Mouse (Mus musculus) MEL (cell line): ENCODE data around the gene Tln2. TPM values are rescaled to one million over a fixed set of nuclear protein-coding genes. Genes with fewer than 3 reads are reported as not detected.
"Not testable (repeated sequence)": the region's sequence is repeated elsewhere in the genome, so short reads cannot be mapped to it uniquely, and the experiment has no call there.

Experiments used
- DNase-seq: peaks from one replicate; pipeline ENCODE4 v3.0.0; 2011; ENCODE audit warnings: low read depth, low spot score
- H3K27ac ChIP-seq: 2 replicates; pipeline ENCODE4 v1.5.1; 2012; ENCODE audit warnings: low read depth, mild to moderate bottlenecking, control low read depth, low read length, moderate library complexity; ENCODE audit not compliant: control insufficient read depth
- H3K27me3 ChIP-seq, 2 experiments: fragments of 150-350 bp in 1 of 2; sonication (generic) in 1 of 2; 2 replicates each; pipeline ENCODE4 v1.6.1; 2012; ENCODE audit warnings: low read length in 2 of 2, mild to moderate bottlenecking in 2 of 2, improper control_type of control experiment in 1 of 2, moderate library complexity in 1 of 2; ENCODE audit not compliant: insufficient read depth in 2 of 2, control insufficient read depth in 1 of 2
- H3K36me3 ChIP-seq, 2 experiments: 2 replicates each; pipeline ENCODE4 v1.6.1; 2012 to 2014; ENCODE audit warnings: low read length in 2 of 2, improper control_type of control experiment in 1 of 2, inconsistent platforms in 1 of 2, mild to moderate bottlenecking in 1 of 2; ENCODE audit not compliant: insufficient read depth in 2 of 2, control insufficient read depth in 1 of 2
- H3K4me1 ChIP-seq, 2 experiments: fragments of 150-350 bp in 1 of 2; sonication (generic) in 1 of 2; 2 replicates each; pipeline ENCODE4 v1.6.1; 2012; ENCODE audit warnings: low read length in 2 of 2, improper control_type of control experiment in 1 of 2, mild to moderate bottlenecking in 1 of 2; ENCODE audit not compliant: insufficient read depth in 2 of 2, control insufficient read depth in 1 of 2
- H3K4me3 ChIP-seq, 2 experiments: fragments of 150-350 bp in 1 of 2; sonication (generic) in 1 of 2; 2 replicates each; pipeline ENCODE4 v1.5.1; 2012; ENCODE audit warnings: low read depth in 2 of 2, low read length in 2 of 2, mild to moderate bottlenecking in 2 of 2, moderate library complexity in 2 of 2, control low read depth in 1 of 2, improper control_type of control experiment in 1 of 2; ENCODE audit not compliant: control insufficient read depth in 1 of 2, insufficient read depth in 1 of 2
- H3K79me2 ChIP-seq: 2 replicates; pipeline ENCODE4 v1.6.1; 2012; ENCODE audit warnings: mild to moderate bottlenecking, low read length, moderate library complexity; ENCODE audit not compliant: control insufficient read depth, poor library complexity, insufficient read depth
- H3K9ac ChIP-seq: 2 replicates; pipeline ENCODE4 v1.6.1; 2012; ENCODE audit warnings: low read depth, mild to moderate bottlenecking, control low read depth, low read length, moderate library complexity; ENCODE audit not compliant: control insufficient read depth, poor library complexity, severe bottlenecking
- H3K9me3 ChIP-seq: fragments of 150-350 bp; sonication (generic); replicated peaks from 2 replicates; pipeline ENCODE4 v1.6.1; 2012; ENCODE audit warnings: mild to moderate bottlenecking, low read length, improper control_type of control experiment, moderate library complexity; ENCODE audit not compliant: insufficient read depth
- CHD1 ChIP-seq: IDR thresholded peaks from 2 replicates; pipeline ENCODE4 v1.6.1; 2012; ENCODE audit warnings: low read depth, mild to moderate bottlenecking, inconsistent platforms, low read length, improper control_type of control experiment
- E2F4 ChIP-seq: IDR thresholded peaks from 2 replicates; pipeline ENCODE4 v1.6.1; 2011; ENCODE audit warnings: low read depth, low read length, improper control_type of control experiment, borderline replicate concordance
- ELF1 ChIP-seq: IDR thresholded peaks from 2 replicates; pipeline ENCODE4 v1.6.1; 2014; ENCODE audit warnings: low read depth, mild to moderate bottlenecking, inconsistent platforms, low read length, improper control_type of control experiment, moderate library complexity
- ETS1 ChIP-seq: IDR thresholded peaks from 2 replicates; pipeline ENCODE4 v1.6.1; 2012; ENCODE audit warnings: low read depth, mild to moderate bottlenecking, inconsistent platforms, low read length, improper control_type of control experiment, moderate library complexity
- GABPA ChIP-seq: IDR thresholded peaks from 2 replicates; pipeline ENCODE4 v1.6.1; 2012; ENCODE audit warnings: low read depth, mild to moderate bottlenecking, inconsistent platforms, low read length, improper control_type of control experiment, moderate library complexity
- HCFC1 ChIP-seq: IDR thresholded peaks from 2 replicates; pipeline ENCODE4 v1.6.1; 2012; ENCODE audit warnings: low read depth, mild to moderate bottlenecking, inconsistent platforms, low read length, improper control_type of control experiment, moderate library complexity
- MEF2A ChIP-seq: IDR thresholded peaks from 2 replicates; pipeline ENCODE4 v1.6.1; 2014; ENCODE audit warnings: low read depth, mild to moderate bottlenecking, inconsistent platforms, low read length, improper control_type of control experiment; ENCODE audit not compliant: poor library complexity, insufficient replicate concordance, severe bottlenecking; ENCODE audit errors: extremely low read depth
- MXI1 ChIP-seq: IDR thresholded peaks from 2 replicates; pipeline ENCODE4 v1.6.1; 2011; ENCODE audit warnings: mild to moderate bottlenecking, low read depth, low read length, improper control_type of control experiment
- MYB ChIP-seq: IDR thresholded peaks from 2 replicates; pipeline ENCODE4 v1.6.1; 2011; ENCODE audit warnings: mild to moderate bottlenecking, low read depth, low read length, improper control_type of control experiment
- MYC ChIP-seq: IDR thresholded peaks from 2 replicates; pipeline ENCODE4 v1.6.1; 2011; ENCODE audit warnings: low read depth, mild to moderate bottlenecking, low read length, improper control_type of control experiment, moderate library complexity
- NRF1 ChIP-seq: IDR thresholded peaks from 2 replicates; pipeline ENCODE4 v1.6.1; 2014; ENCODE audit warnings: low read depth, mild to moderate bottlenecking, inconsistent platforms, low read length, improper control_type of control experiment, moderate library complexity; ENCODE audit not compliant: poor library complexity, insufficient read depth, severe bottlenecking
- POLR2AphosphoS5 ChIP-seq: IDR thresholded peaks from 2 replicates; pipeline ENCODE4 v1.6.1; 2012; ENCODE audit warnings: low read depth, borderline replicate concordance, mild to moderate bottlenecking, inconsistent platforms, low read length, moderate library complexity, mixed read lengths
- RAD21 ChIP-seq: IDR thresholded peaks from 2 replicates; pipeline ENCODE4 v1.6.1; 2011; ENCODE audit warnings: mild to moderate bottlenecking, low read depth, low read length, improper control_type of control experiment
- SMC3 ChIP-seq: IDR thresholded peaks from 2 replicates; pipeline ENCODE4 v1.6.1; 2011; ENCODE audit warnings: low read depth, low read length, improper control_type of control experiment
- TAL1 ChIP-seq: IDR thresholded peaks from 2 replicates; pipeline ENCODE4 v1.6.1; 2012; ENCODE audit warnings: mild to moderate bottlenecking, inconsistent platforms, low read length, moderate library complexity, mixed read lengths
- TCF12 ChIP-seq: IDR thresholded peaks from 2 replicates; pipeline ENCODE4 v1.6.1; 2014; ENCODE audit warnings: low read depth, mild to moderate bottlenecking, inconsistent platforms, low read length, improper control_type of control experiment, moderate library complexity
- ZKSCAN1 ChIP-seq: IDR thresholded peaks from 2 replicates; pipeline ENCODE4 v1.6.1; 2012; ENCODE audit warnings: low read depth, mild to moderate bottlenecking, inconsistent platforms, low read length, improper control_type of control experiment, moderate library complexity
- ZMIZ1 ChIP-seq: IDR thresholded peaks from 2 replicates; pipeline ENCODE4 v1.6.1; 2012; ENCODE audit warnings: low read depth, mild to moderate bottlenecking, inconsistent platforms, low read length, improper control_type of control experiment, moderate library complexity
- ZNF384 ChIP-seq: IDR thresholded peaks from 2 replicates; pipeline ENCODE4 v1.6.1; 2012; ENCODE audit warnings: low read depth, mild to moderate bottlenecking, inconsistent platforms, low read length, improper control_type of control experiment
- polyA plus RNA-seq, 2 experiments: library from polyadenylated mRNA; stranded (reverse) in 1 of 2; unstranded in 1 of 2; fragments of >175 nt in 1 of 2; fragments of >200 nt in 1 of 2; gene quantifications; 2 replicates each; pipeline versions ENCODE4 v1.2.1 to v1.2.4; 2012; ENCODE audit warnings: low replicate concordance in 2 of 2, low read depth in 1 of 2; ENCODE audit not compliant: insufficient read length in 2 of 2, insufficient read depth in 1 of 2, missing spikeins in 1 of 2
- total RNA-seq: library from RNA; depleted of rRNA; stranded (reverse); fragments of 300-350 nt; gene quantifications from 2 replicates; pipeline ENCODE4 v1.2.3, GENCODE M21; 2012

Tln2 gene
- total and polyA plus RNA-seq, 3 experiments, result not detected

GRCm38 (mm10) chr9:67281812-67282211, 277.7 kb downstream of the Tln2 start:
- Histone ChIP-seq H3K4me1 (no peaks in the 10 kb centered on the region), H3K27me3 (no peaks in the 10 kb centered on the region), H3K36me3 (no peaks in the 10 kb centered on the region), H3K9ac (no peak overlapping the region), H3K27ac (no peak overlapping the region), H3K9me3 (no peaks in the 10 kb centered on the region), H3K79me2 (no peaks in the 10 kb centered on the region), H3K4me3 (no peak overlapping the region)
- TF ChIP-seq MYC (no peak), TAL1 (no peak), ETS1 (no peak), E2F4 (no peak), POLR2AphosphoS5 (no peak), TCF12 (no peak), RAD21 (no peak), NRF1 (no peak), ZKSCAN1 (no peak), ELF1 (no peak), CHD1 (no peak), ZNF384 (no peak), SMC3 (no peak), MEF2A (no peak), MXI1 (no peak), GABPA (no peak), MYB (no peak), HCFC1 (no peak), ZMIZ1 (no peak)
- no peak for DNase-seq

- H3K27me3 ChIP-seq, H3K9ac ChIP-seq, H3K36me3 ChIP-seq, DNase-seq, H3K79me2 ChIP-seq, H3K27ac ChIP-seq, H3K9me3 ChIP-seq, H3K4me1 ChIP-seq, H3K4me3 ChIP-seq: not testable (repeated sequence)
Measured at GRCm38 (mm10) chr9:67280311-67280710, 279.2 kb downstream of the Tln2 start.
